Mouse (Mus musculus): ENCODE data around the gene Tbx6. TPM values are rescaled to one million over a fixed set of nuclear protein-coding genes. Genes with fewer than 3 reads are reported as not detected.

Tbx6 gene
- under 1 TPM; 0.44 to 0.62 TPM for total RNA-seq (2021)
- long read RNA-seq, experiment 1, partial matches to known transcripts = 0 of 1 reads
- long read RNA-seq, experiment 1, other reads (novel, unspliced or antisense) = 1 of 1 reads
- long read RNA-seq, experiment 2, partial matches to known transcripts = 0 of 1 reads
- long read RNA-seq, experiment 2, other reads (novel, unspliced or antisense) = 1 of 1 reads

GRCm38 (mm10) chr7:126780971-126781635 is at the start of gene Tbx6:
TSS of gene Tbx6 (plus strand) at chr7:126781483.
- intact Hi-C loops (cut with DNase I) = no loop called here
- DNase-seq = peak in 1 of 2 experiments; percentile 48

DNA sequence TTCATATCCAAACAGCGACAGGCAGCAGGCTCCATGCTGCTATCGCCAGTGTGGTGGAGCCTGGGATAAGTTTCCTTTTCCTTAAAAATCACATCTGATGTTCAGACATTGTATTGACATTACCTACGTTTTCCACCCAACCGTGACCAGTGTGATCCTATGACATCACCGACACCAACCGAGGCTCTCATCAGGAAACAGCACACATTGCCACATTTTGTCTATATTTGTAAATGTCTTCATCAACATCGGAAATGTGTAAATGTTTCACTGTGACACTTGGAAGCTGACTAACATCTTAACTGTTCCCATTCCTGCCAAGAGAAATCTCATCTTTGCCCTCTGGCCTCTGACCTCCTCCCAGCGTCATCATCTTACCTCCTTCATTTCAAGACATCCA is 45.2 kb upstream of the Tbx6 start:
- no peak for DNase-seq
- intact Hi-C loops (cut with DNase I) = no loop called here

DNA sequence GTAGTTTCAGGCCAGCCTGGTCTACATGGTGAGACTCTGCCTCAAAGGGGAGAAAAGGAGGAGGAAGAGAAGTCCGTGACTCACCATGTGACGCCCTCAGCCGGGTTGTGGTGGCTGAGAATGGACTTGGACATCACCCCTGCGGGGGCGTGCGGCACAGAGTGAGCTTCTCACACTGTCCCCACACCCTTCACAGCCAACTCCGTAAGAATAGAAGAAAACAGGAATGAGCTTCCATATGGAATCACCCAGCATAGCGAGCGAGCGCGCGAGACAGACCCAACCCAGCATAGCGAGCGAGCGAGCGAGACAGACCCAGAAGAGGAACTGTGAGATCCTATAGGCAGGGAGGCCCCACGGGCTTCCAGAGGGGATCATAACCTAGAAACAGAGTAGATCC is 41.7 kb upstream of the Tbx6 start:
- intact Hi-C loops (cut with DNase I) = no loop called here
- DNase-seq = no peak

- no peak for DNase-seq
- intact Hi-C loops (cut with DNase I) = no loop called here
Measured at GRCm38 (mm10) chr7:126740132-126740735, 41.0 kb upstream of the Tbx6 start.

- DNase-seq = no peak
- intact Hi-C loops (cut with DNase I) = no loop called here
Measured at GRCm38 (mm10) chr7:126740977-126741376, 40.3 kb upstream of the Tbx6 start.

DNA sequence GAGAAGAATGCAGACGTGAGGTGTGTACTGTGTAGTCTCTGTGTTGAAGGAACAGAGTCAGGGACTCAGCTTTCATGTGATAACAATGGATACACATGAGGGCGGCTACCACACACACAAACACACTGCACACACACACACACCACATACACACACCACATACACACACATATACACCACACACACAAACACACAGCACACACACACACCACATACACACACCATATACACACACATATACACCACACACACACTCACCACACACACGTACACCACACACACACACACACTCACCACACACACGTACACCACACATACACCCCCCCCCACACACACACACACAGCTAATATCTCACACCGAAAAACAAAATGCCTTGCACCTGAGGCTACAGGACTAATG is 39.8 kb upstream of the Tbx6 start:
- no peak for DNase-seq
- intact Hi-C loops (cut with DNase I) = no loop called here

- DNase-seq = no peak
- intact Hi-C loops (cut with DNase I) = no loop called here
Measured at GRCm38 (mm10) chr7:126741964-126742482, 39.3 kb upstream of the Tbx6 start.

- intact Hi-C loops (cut with DNase I) = no loop called here
- no peak for DNase-seq
Measured at GRCm38 (mm10) chr7:126746066-126746465, 35.2 kb upstream of the Tbx6 start.

GRCm38 (mm10) chr7:126746798-126747197 is 34.5 kb upstream of the Tbx6 start:
- no peak for DNase-seq
- intact Hi-C loops (cut with DNase I) = no loop called here

- intact Hi-C loops (cut with DNase I) = no loop called here
- no peak for DNase-seq
Measured at GRCm38 (mm10) chr7:126748824-126749223, 32.5 kb upstream of the Tbx6 start.

- intact Hi-C loops (cut with DNase I) = no loop called here
- no peak for DNase-seq
Measured at GRCm38 (mm10) chr7:126749582-126750343, 31.5 kb upstream of the Tbx6 start.

DNA sequence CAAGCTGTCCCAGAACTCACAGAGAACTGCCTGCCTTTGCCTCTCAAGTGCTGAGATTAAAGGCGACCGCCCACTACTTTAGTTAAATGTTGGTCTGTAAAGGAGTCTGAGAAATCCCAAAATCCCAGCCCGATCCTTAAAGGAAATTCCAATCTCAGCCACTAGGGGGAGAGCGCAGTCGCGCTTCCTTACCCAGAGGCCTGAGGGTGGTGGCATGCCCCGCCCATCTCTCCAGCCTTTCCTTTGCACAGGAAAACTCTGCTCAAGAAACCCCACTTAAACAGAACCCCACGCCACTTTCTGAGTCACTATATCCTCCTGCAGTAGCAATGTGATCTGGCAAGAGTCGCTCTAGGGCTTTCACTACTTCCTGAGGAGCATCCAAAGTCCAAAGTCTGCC is 26.4 kb upstream of the Tbx6 start:
- peak; percentile 76 to 86 for DNase-seq
- intact Hi-C loops (cut with DNase I) = loop anchor here (5.0 kb wide), 1 partner anchor 352 kb away; no protein-coding TSS in a partner anchor

GRCm38 (mm10) chr7:126758539-126758938 is 22.7 kb upstream of the Tbx6 start:
- intact Hi-C loops (cut with DNase I) = loop anchor here (5.0 kb wide), 1 partner anchor 349 kb away; no protein-coding TSS in a partner anchor
- no peak for DNase-seq

DNA sequence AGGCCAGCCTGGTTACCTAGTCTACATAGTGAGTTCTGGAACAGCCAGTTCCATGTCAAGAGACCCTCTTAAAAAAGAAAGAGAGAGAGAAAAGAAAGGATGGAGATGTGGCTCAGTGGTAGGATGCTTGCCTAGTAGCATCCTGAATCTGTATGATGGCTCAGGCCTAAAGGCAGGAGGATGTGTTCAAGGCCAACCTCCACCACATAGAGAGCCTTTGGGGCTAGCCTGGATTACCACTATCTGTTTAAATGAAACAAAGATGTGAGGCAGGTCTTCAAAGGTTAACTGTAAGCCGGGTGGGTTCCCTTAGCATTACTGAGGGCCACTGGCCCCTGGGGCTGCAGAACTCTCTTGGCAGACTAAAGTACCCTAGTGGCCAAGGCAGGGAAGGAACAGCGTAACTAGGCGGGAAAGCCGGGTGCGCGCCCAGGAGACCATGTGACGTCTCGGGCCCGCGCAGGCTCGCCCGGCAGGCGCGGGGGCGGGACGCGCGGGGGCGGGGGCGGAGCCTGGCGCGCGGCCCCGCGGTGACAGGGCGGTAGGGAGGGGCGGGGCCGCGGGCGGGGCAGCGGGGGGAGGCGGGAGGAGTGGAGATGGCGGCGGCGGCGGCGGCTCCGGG is 22.1 kb upstream of the Tbx6 start, which contains the start of gene Mapk3:
Gene Mapk3, plus strand, starts transcription at position 552 of the 622 bp plus-strand sequence.
- DNase-seq = peak; percentile 92 to 93
- intact Hi-C loops (cut with DNase I) = loop anchor here (5.0 kb wide), 1 partner anchor 348 kb away; no protein-coding TSS in a partner anchor

DNA sequence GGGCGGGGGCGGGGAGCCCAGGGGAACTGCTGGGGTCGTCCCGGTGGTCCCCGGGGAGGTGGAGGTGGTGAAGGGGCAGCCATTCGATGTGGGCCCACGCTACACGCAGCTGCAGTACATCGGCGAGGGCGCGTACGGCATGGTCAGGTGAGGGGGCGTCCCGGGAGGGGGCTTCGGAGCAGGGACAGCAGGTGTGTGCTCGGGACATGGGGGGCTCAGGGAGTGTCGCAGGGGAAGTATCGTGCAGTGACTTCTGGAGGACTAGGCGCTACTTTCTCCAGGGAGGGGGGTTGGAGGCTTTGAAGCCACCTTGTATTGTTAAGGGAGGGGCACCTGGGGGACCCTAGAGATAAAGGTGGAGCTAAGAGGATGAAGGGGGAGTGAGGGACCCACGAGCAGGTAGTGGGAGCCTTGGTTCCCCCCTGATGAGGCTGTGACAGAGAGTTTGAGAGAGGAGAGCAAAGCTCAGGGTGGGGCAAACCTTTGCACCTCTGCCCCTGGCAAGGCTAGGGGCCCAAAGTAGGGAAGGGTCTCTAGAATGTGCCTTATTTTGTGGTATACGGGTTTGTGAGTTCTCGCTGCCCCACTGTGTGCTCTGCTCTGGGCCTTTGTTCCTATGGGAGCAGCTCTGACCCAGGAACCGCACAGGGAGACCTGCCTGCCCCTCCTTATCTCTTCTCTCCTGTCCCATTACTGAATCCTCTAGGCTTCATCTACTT is 21.5 kb upstream of the Tbx6 start:
- DNase-seq = no peak
- intact Hi-C loops (cut with DNase I) = loop anchor here (2.0 to 5.0 kb wide), 2 partner anchors 15 to 347 kb away; no protein-coding TSS in a partner anchor

DNA sequence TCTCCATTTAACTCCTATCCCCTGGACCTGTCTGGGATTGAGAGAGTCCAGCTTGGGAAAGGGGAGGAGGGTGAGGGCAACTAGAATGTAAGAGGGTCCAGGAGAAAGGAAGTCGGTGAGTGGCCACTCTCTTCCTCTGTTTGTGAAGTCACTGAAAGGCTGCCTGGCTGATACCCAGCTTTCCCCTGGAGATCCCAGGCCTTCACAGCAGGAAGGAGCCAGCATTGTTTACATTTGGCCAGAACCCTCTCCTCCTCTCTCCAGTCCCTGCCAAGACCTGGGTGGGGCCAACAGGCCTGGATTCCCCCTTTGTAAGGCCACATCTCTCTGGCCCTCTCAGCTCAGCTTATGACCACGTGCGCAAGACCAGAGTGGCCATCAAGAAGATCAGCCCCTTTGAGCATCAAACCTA is 20.9 kb upstream of the Tbx6 start:
- intact Hi-C loops (cut with DNase I) = loop anchor here (2.0 kb wide), 1 partner anchor 14 kb away; no protein-coding TSS in a partner anchor
- peak; percentile 80 to 82 for DNase-seq

DNA sequence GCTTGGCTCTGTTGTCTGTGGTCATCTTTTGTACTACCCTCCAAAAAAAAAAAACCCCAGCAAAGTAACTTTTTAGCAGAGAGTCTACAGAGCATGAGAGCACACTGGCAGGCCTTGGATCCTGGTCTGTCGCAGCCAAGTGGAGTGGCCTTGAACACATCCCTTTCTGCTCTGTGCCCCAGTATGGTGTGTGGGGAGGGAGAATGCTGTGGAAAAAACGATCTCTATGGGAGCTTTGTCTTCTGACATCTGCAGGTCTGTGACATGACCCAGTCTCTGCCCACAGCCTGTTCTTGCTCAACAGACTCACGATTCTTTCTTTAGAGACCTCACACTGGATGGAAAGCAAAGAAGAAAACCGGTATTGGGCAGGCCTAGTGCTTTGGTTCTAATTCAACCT is 20.3 kb upstream of the Tbx6 start:
- DNase-seq = no peak
- intact Hi-C loops (cut with DNase I) = loop anchor here (2.0 kb wide), 1 partner anchor 14 kb away; no protein-coding TSS in a partner anchor

DNA sequence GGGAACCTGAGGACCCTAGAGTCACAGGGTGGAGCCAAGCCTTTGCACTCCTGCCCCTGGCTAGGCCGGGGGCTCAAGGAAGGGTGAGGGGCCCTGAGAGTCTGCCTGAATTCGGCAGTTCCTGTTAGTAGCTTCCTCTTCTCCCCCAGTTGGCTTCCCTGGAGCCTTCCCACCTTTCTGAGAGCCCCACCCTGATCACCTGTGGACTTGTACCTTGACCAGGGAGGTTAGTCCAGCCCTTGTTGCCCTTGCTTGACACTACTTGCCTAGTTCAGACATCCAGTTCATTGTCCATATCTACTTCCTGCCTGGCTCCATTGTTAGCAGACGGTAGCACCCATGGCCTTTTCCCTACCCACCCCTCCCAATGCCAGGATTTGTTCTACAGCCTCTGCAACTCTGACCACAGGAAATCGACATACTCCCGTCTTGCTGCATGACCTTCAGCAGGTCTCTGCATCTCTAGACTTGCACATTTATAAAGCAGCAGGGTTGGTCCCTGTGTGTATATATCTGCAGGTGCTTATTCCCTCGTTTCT is 19.7 kb upstream of the Tbx6 start:
- intact Hi-C loops (cut with DNase I) = loop anchor here (2.0 kb wide), 1 partner anchor 13 kb away; no protein-coding TSS in a partner anchor
- DNase-seq = no peak

DNA sequence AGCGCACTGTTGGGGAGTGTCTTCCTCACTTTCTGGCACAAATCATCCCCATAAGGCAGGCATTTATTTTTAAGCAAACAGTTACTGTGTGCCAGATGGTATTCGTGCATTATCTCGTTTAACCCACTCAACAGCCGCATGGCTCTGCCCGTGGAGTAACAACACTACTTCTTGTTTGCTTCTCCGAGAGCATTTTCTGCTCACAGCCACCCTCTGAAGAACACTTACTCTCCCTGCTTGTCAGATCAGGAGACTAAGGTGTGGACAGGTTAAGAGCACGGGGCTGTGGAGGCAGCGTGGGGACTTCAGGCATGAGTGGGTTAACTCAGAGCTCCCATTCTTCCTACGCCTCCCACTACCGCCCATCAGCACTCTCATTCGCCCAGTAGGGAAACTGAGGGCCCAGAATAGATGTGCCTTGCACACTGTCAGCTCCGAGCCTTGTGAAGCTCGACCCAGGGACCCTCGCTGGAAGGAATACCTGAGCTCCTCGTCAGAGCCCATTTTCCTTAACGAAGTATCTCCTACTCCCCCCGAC is 18.7 kb upstream of the Tbx6 start:
- no peak for DNase-seq
- intact Hi-C loops (cut with DNase I) = no loop called here

All from heart, postnatal 14 days (tissue).